Mouse (Mus musculus): ENCODE measurements around the gene Zfand4.

Zfand4 gene

GRCm38 (mm10) chr6:116374136-116374535 is 110.1 kb downstream of the Zfand4 start:
- DNase-seq (ENCODE audit: low spot score) = no peak

DNA sequence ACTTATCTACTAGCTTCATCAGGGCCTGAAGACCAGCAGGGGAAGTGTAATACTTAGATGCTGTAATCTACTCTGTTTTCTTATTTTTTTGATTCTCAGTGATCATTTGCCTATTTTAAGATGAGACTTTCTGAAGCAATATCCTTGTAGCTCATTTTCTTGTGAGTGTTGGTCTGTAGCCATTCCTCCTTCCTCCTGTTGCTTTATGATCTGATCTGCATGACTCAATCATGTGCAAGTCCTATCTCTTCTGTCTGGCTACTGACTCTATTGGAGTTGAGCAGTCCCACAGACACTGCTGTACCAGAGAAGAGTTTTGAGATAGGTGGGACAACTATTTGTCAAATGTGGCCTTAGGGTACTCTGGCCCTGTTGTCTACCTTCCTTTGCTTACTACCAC is 110.6 kb downstream of the Zfand4 start:
- DNase-seq (ENCODE audit: low spot score) = no peak

DNA sequence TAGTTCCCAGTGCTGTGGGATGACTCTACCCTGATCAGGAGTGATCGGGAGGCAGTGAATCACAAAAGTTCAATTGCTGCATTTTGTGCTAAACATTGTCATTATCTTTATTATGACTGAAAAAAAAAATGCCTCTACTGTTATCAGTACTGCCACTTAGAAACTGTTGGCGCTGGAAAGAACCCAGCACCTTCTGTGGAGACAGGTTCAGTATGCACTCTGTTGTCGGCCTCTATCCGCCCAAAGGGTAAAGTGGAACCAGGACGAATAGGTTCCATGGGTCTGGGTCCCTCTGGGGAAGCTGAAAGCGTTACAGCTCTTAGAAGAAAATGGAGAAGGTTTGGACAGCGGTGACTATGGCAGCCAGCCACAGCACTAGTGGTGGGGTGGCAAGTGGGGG is 114.9 kb downstream of the Zfand4 start:
- DNase-seq (ENCODE audit: low spot score) = no peak
